Mouse (Mus musculus): Measurements from ENCODE around the gene Adgrg7. TPM values are rescaled to one million over a fixed set of nuclear protein-coding genes. Genes with fewer than 3 reads are reported as not detected.
A peak's percentile ranks its signal among the peaks of the same experiment; 100 is the strongest.

Adgrg7 gene
- polyA plus RNA-seq, 1 experiment from 2014 or later = not detected

- 78% methylated on average over 2 of the region's 2 CpGs for WGBS
Observed at GRCm38 (mm10) chr16:56785943-56786342, 9.7 kb downstream of the Adgrg7 start.

GRCm38 (mm10) chr16:56771163-56772105, 24.2 kb downstream of the Adgrg7 start:
- 0 out of 2 replicates have a peak, but pooled peaks cover 5% of the 10 kb centered on the region for H3K27me3 ChIP-seq (replicated peaks)
- no peak overlapping the region for H3K4me3 ChIP-seq
- no peak overlapping the region for H3K27ac ChIP-seq (ENCODE audit: poor library complexity, severe bottlenecking)
- no peaks in the 10 kb centered on the region for H3K9me3 ChIP-seq (replicated peaks)
- H3K36me3 ChIP-seq = no peaks in the 10 kb centered on the region
- no peak overlapping the region for H3K4me2 ChIP-seq
- no peaks in the 10 kb centered on the region for H3K4me1 ChIP-seq (replicated peaks)
- no peak overlapping the region for H3K9ac ChIP-seq
- no peak for ATAC-seq (ENCODE audit: insufficient number of reproducible peaks, low FRiP score)
- 48% methylated on average over 10 of the region's 10 CpGs for WGBS

More at GRCm38 (mm10) chr16:56785943-56786342, 9.7 kb downstream of the Adgrg7 start:
- H3K27ac ChIP-seq (ENCODE audit: poor library complexity, severe bottlenecking) = no peak overlapping the region
- no peak overlapping the region for H3K4me3 ChIP-seq
- no peaks in the 10 kb centered on the region for H3K4me1 ChIP-seq (replicated peaks)
- H3K27me3 ChIP-seq (replicated peaks) = no peaks in the 10 kb centered on the region
- 0 out of 2 replicates have a peak, but pooled peaks cover 3% of the 10 kb centered on the region for H3K9me3 ChIP-seq (replicated peaks)
- no peaks in the 10 kb centered on the region for H3K36me3 ChIP-seq
- no peak for ATAC-seq (ENCODE audit: insufficient number of reproducible peaks, low FRiP score)
- no peak overlapping the region for H3K4me2 ChIP-seq
- H3K9ac ChIP-seq = no peak overlapping the region

GRCm38 (mm10) chr16:56729060-56729459, 66.6 kb downstream of the Adgrg7 start:
- Histone ChIP-seq H3K9ac (no peak overlapping the region), H3K27ac (ENCODE audit: poor library complexity, severe bottlenecking) (no peak overlapping the region), H3K9me3 (replicated peaks) (no peaks in the 10 kb centered on the region), H3K36me3 (no peaks in the 10 kb centered on the region), H3K4me3 (no peak overlapping the region), H3K27me3 (replicated peaks) (no peaks in the 10 kb centered on the region), H3K4me2 (no peak overlapping the region), H3K4me1 (replicated peaks) (no peaks in the 10 kb centered on the region)
- ATAC-seq (ENCODE audit: insufficient number of reproducible peaks, low FRiP score) = no peak
- WGBS = 38% methylated on average over 1 of the region's 1 CpGs

- H3K4me3 ChIP-seq = no peak overlapping the region
- no peaks in the 10 kb centered on the region for H3K36me3 ChIP-seq
- H3K27me3 ChIP-seq (replicated peaks) = no peaks in the 10 kb centered on the region
- H3K4me1 ChIP-seq (replicated peaks) = no peaks in the 10 kb centered on the region
- no peak overlapping the region for H3K9ac ChIP-seq
- no peak for ATAC-seq (ENCODE audit: insufficient number of reproducible peaks, low FRiP score)
- H3K4me2 ChIP-seq = no peak overlapping the region
- WGBS = 75% methylated on average over 10 of the region's 10 CpGs
- no peak overlapping the region for H3K27ac ChIP-seq (ENCODE audit: poor library complexity, severe bottlenecking)
- no peaks in the 10 kb centered on the region for H3K9me3 ChIP-seq (replicated peaks)
Observed at GRCm38 (mm10) chr16:56724927-56725326, 70.7 kb downstream of the Adgrg7 start.

- Histone ChIP-seq H3K4me1 (replicated peaks) (no peaks in the 10 kb centered on the region), H3K36me3 (no peaks in the 10 kb centered on the region), H3K4me2 (no peak overlapping the region), H3K27me3 (replicated peaks) (no peaks in the 10 kb centered on the region), H3K9me3 (replicated peaks) (no peaks in the 10 kb centered on the region), H3K4me3 (no peak overlapping the region), H3K9ac (no peak overlapping the region), H3K27ac (ENCODE audit: poor library complexity, severe bottlenecking) (no peak overlapping the region)
- 51% methylated on average over 4 of the region's 4 CpGs for WGBS
- no peak for ATAC-seq (ENCODE audit: insufficient number of reproducible peaks, low FRiP score)
Observed at GRCm38 (mm10) chr16:56722357-56722756, 73.3 kb downstream of the Adgrg7 start.

- Histone ChIP-seq H3K4me2 (no peak overlapping the region), H3K4me1 (replicated peaks) (peaks cover 14% of the 10 kb centered on the region), H3K27ac (ENCODE audit: poor library complexity, severe bottlenecking) (no peak overlapping the region), H3K4me3 (no peak overlapping the region), H3K9me3 (replicated peaks) (no peaks in the 10 kb centered on the region), H3K36me3 (no peaks in the 10 kb centered on the region), H3K27me3 (replicated peaks) (no peaks in the 10 kb centered on the region), H3K9ac (no peak overlapping the region)
- ATAC-seq (ENCODE audit: insufficient number of reproducible peaks, low FRiP score) = no peak
Observed at GRCm38 (mm10) chr16:56719031-56719430, 76.6 kb downstream of the Adgrg7 start.

- Histone ChIP-seq H3K9me3 (replicated peaks) (no peaks in the 10 kb centered on the region), H3K4me1 (replicated peaks) (peaks cover 14% of the 10 kb centered on the region), H3K27me3 (replicated peaks) (no peaks in the 10 kb centered on the region), H3K9ac (peak within 1 kb of the TSS; percentile 99), H3K27ac (ENCODE audit: poor library complexity, severe bottlenecking) (peak within 1 kb of the TSS; percentile 99), H3K36me3 (0 out of 2 replicates have a peak, but pooled peaks cover 2% of the 10 kb centered on the region), H3K4me2 (peak within 1 kb of the TSS; percentile 75), H3K4me3 (peak within 1 kb of the TSS; percentile 98)
- WGBS = under 1% methylated on average over 60 of the region's 62 CpGs
- peak; percentile 96 for ATAC-seq (ENCODE audit: insufficient number of reproducible peaks, low FRiP score)
Observed at GRCm38 (mm10) chr16:56717224-56718200, 78.1 kb downstream of the Adgrg7 start, which contains the start of gene Tfg. TSS of gene Tfg (minus strand) at chr16:56717450.

GRCm38 (mm10) chr16:56716557-56717179, 79.0 kb downstream of the Adgrg7 start:
- under 1% methylated on average over 33 of the region's 38 CpGs for WGBS
- peak overlapping the region; percentile 99 for H3K9ac ChIP-seq
- peak overlapping the region; percentile 99 for H3K27ac ChIP-seq (ENCODE audit: poor library complexity, severe bottlenecking)
- H3K4me3 ChIP-seq = peak overlapping the region; percentile 98
- H3K27me3 ChIP-seq (replicated peaks) = no peaks in the 10 kb centered on the region
- peaks cover 8% of the 10 kb centered on the region for H3K36me3 ChIP-seq
- no peaks in the 10 kb centered on the region for H3K9me3 ChIP-seq (replicated peaks)
- peaks cover 14% of the 10 kb centered on the region for H3K4me1 ChIP-seq (replicated peaks)
- ATAC-seq (ENCODE audit: insufficient number of reproducible peaks, low FRiP score) = peak; percentile 81
- H3K4me2 ChIP-seq = peak overlapping the region; percentile 75

- H3K4me2 ChIP-seq = peak overlapping the region; percentile 75
- peaks cover 14% of the 10 kb centered on the region for H3K4me1 ChIP-seq (replicated peaks)
- no peak for ATAC-seq (ENCODE audit: insufficient number of reproducible peaks, low FRiP score)
- no peak overlapping the region for H3K27ac ChIP-seq (ENCODE audit: poor library complexity, severe bottlenecking)
- peaks cover 17% of the 10 kb centered on the region for H3K36me3 ChIP-seq
- no peaks in the 10 kb centered on the region for H3K9me3 ChIP-seq (replicated peaks)
- peak overlapping the region; percentile 98 for H3K4me3 ChIP-seq
- no peaks in the 10 kb centered on the region for H3K27me3 ChIP-seq (replicated peaks)
- H3K9ac ChIP-seq = peak overlapping the region; percentile 99; the same call in 1 of the 2 replicates
- 35% methylated on average over 3 of the region's 3 CpGs for WGBS
Observed at GRCm38 (mm10) chr16:56715608-56716007, 80.0 kb downstream of the Adgrg7 start.

GRCm38 (mm10) chr16:56710071-56710470, 85.6 kb downstream of the Adgrg7 start:
- Histone ChIP-seq H3K9ac (no peak overlapping the region), H3K4me1 (replicated peaks) (peaks cover 4% of the 10 kb centered on the region), H3K27me3 (replicated peaks) (no peaks in the 10 kb centered on the region), H3K27ac (ENCODE audit: poor library complexity, severe bottlenecking) (no peak overlapping the region), H3K9me3 (replicated peaks) (0 out of 2 replicates have a peak, but pooled peaks cover 2% of the 10 kb centered on the region), H3K36me3 (peaks cover 53% of the 10 kb centered on the region), H3K4me2 (no peak overlapping the region), H3K4me3 (no peak overlapping the region)
- no peak for ATAC-seq (ENCODE audit: insufficient number of reproducible peaks, low FRiP score)
- WGBS = 93% methylated on average over 3 of the region's 3 CpGs
